Mouse (Mus musculus) heart, postnatal 14 days (tissue): ENCODE data around the gene Esm1. TPM values are rescaled to one million over a fixed set of nuclear protein-coding genes. Genes with fewer than 3 reads are reported as not detected.

Experiments
- DNase-seq, 2 experiments: peaks; one replicate each; pipeline ENCODE4 v3.0.0; 2021 to 2022
- intact Hi-C: fragments of 180-260 bp; cut with DNase I; formaldehyde crosslinking; loops from one replicate; pipeline ENCODE4 v1.15.1; 2025
- long read RNA-seq, 2 experiments: library from polyadenylated mRNA; stranded (forward); transcript quantifications; one replicate each; pipeline ENCODE4 v2.0.0; 2021
- total RNA-seq, 2 experiments: library from RNA; stranded (reverse); gene quantifications; 2 replicates each; pipeline ENCODE4 v1.2.3; 2021

Gene Esm1
- under 1 TPM; 0.60 to 1.00 TPM for total RNA-seq
- long read RNA-seq, experiment 1, partial matches to known transcripts = 0 of 2 reads
- long read RNA-seq, experiment 1, other reads (novel, unspliced or antisense) = 0 of 2 reads
- long read RNA-seq, experiment 2 = 0 reads

DNA sequence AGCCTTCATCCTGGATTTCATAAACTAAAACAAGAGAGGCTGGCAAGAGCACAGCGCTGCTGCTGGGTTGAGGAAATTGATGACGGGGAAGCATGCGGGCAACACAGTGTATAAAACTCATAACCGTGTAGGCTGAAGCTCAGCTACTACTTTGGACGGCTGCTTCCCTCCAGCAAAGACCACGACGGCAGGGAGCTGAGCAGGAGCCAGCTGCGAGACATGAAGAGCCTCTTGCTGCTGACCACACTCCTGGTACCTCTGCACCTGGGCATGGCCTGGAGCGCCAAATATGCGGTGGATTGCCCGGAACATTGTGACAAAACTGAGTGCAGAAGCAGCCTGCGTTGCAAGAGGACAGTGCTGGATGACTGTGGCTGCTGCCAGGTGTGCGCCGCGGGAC is at the start of gene Esm1:
Esm1 (plus strand) TSS at position 36 of the 400 bp plus-strand sequence.
- intact Hi-C loops = no loop called here
- DNase-seq = no peak

GRCm38 (mm10) chr13:113164252-113165005 is 45.0 kb upstream of the Esm1 start:
- no peak for DNase-seq
- intact Hi-C loops = no loop called here

DNA sequence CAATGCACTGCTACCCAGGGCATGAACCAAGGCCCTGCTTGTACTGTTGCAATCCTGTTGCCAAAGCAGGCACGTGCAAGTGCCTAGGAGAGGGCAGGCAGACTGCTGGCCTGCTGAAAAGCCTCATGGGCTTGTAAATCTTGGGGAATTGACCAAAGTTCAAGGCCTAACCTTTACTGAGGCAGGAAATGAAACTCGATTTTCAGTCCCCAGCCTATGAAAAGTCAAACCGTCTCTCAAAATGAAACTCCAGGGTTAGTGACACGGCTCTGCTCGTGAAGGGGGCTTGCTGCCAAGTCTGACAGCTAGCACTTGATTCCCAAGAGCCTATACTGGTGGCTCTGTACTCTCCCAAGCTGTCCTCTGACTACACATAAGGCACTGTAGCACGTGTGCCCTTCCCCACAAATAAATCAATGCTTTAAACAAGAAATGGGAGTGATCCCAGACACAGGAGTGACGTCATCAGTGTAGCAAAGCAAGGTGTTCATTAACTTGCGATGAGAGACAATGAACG is 41.4 kb upstream of the Esm1 start:
- peak; percentile 2 to 30 for DNase-seq
- intact Hi-C loops = no loop called here

- DNase-seq = no peak
- intact Hi-C loops = no loop called here
Measured at GRCm38 (mm10) chr13:113170256-113170655, 39.2 kb upstream of the Esm1 start.

- intact Hi-C loops = no loop called here
- DNase-seq = no peak
Measured at GRCm38 (mm10) chr13:113174162-113174561, 35.3 kb upstream of the Esm1 start.

GRCm38 (mm10) chr13:113183310-113183709 is 26.1 kb upstream of the Esm1 start:
- DNase-seq = no peak
- intact Hi-C loops = no loop called here

- intact Hi-C loops = no loop called here
- DNase-seq = no peak
Measured at GRCm38 (mm10) chr13:113183720-113184119, 25.7 kb upstream of the Esm1 start.

GRCm38 (mm10) chr13:113196808-113197674 is 12.4 kb upstream of the Esm1 start:
- DNase-seq = no peak
- intact Hi-C loops = no loop called here

DNA sequence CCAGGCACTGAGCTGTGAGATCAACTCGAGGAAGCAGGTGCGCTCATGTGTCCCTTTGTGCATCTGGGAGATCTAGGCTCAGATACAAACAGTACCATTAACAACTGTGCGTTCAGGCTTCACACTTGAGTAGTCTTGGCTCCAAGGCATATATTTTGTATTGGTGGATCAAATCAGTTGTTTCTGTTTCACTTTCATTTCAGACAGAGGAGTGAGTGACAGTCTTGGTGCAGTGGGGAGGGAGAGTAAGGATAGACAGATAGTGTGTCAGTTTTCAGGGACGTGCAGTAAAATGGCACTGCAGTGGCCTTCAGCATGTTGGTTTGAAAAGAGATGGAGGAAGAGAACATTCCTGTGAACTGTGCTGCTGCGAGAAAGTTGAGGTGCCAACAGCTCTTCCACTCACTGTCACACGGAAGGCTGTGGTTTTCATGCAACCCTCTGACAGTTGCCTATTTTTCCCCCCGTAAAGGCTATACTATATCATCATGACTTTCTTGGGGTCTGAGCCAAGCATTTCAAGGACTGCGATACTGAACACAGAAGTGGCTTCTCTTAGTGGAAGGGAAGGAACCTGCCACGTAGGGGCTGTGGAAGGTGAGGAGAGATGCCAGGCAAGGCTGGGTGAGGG is 11.5 kb upstream of the Esm1 start:
- intact Hi-C loops = no loop called here
- DNase-seq = no peak

DNA sequence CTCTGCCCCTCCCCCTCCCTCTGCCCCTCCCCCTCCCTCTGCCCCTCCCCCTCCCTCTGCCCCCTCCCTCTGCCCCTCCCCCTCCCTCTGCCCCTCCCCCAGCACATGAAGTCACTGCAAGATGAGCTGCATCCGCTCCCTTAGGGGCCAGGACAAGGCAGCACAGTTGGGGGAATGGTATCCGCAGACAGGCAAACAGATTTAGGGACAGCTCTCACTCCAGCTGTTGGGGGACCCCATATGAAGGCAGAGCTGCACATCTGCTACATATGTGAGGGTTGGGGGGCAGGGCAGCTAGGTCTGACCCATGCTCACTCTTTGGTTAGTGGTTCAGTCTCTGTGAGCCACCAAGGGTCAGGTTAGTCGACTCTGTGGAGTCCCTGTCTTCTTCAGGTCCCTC is 10.1 kb upstream of the Esm1 start:
- DNase-seq = no peak
- intact Hi-C loops = no loop called here

GRCm38 (mm10) chr13:113200726-113201125 is 8.7 kb upstream of the Esm1 start:
- DNase-seq = no peak
- intact Hi-C loops = no loop called here

- intact Hi-C loops = no loop called here
- DNase-seq = no peak
Measured at GRCm38 (mm10) chr13:113201631-113202030, 7.8 kb upstream of the Esm1 start.

DNA sequence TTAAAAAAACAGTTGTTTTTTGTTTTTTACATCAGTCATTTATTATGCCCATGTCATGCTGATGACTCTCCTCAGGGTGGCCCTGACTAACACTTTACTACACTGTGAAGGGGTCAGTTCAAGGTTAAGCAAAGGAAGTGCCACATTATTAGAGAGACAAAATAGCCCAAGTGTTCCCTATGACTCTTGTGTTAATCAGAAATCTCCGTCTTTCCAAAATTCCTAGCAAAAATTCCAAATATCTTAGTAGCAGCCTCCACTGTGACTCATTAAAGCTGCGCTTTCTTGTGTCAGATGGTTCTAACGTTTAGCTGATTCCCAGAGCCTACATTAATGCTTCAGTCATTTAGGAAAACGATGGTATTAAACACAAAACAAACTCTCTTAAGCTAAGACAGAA is 7.3 kb upstream of the Esm1 start:
- DNase-seq = no peak
- intact Hi-C loops = no loop called here

DNA sequence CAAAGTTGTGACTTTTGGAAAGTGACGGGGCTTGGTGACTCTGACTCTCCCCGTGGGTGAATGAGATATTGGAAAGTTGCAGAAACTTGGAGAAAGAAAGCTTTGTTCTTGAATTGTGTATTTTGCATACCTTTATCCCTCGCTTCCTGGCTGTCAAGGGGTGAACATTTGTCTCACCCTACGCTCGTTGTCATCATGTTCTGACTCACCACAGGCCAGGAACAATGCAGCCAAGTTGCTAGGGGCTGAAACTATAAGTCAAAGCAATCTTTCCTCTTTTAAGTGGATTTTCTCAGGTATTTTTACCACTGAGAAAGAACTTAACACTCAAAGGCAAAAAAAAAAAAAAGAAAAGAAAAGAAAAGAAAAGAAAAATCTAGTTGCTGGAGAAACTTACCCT is 6.3 kb upstream of the Esm1 start:
- no peak for DNase-seq
- intact Hi-C loops = no loop called here

- intact Hi-C loops = no loop called here
- DNase-seq = no peak
Measured at GRCm38 (mm10) chr13:113205346-113205745, 4.1 kb upstream of the Esm1 start.

GRCm38 (mm10) chr13:113211345-113211744 is 1.9 kb downstream of the Esm1 start:
- DNase-seq = no peak
- intact Hi-C loops = no loop called here

- DNase-seq = no peak
- intact Hi-C loops = no loop called here
Measured at GRCm38 (mm10) chr13:113212401-113212800, 2.9 kb downstream of the Esm1 start.

DNA sequence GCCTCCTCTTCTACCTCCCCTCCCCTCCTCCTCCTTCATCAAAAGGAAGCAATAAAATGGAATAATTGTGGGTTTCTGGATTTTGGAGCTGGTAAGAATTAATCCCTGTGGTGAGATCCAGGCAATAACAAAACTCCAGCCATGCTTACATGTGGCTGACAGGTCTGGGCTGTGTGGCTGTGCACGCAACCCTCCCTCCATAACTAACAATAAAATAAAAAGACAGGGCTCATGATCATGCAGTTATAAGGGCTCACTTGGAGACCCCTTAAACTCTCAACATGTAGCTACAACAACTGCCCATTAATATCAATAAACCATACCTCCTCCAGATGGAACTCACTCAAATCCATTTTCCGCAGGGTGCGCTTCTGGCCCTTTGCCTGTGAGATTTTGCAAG is 4.4 kb downstream of the Esm1 start:
- intact Hi-C loops = no loop called here
- DNase-seq = no peak

DNA sequence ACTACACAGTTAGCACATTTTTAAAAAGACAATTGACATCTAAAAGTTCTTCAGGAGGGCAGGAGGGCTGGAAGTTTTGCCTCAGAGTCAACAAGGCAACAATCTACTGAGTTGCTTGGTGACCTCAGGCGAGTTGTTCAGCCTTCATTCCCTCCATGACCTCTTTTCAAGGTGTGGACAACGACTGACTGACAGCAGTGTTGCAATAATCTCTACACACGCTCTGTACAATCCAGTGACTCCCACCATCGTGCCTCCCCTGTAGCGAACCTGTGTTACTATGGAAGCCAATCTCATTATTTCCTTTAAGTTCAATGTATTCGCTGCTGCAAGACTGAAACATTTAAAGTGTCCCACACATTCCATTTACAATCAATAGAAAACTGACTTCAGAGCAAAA is 12.4 kb downstream of the Esm1 start:
- intact Hi-C loops = no loop called here
- peak in 1 of 2 experiments; percentile 11 for DNase-seq

- intact Hi-C loops = no loop called here
- peak; percentile 69 to 86 for DNase-seq
Measured at GRCm38 (mm10) chr13:113224105-113224504, 14.6 kb downstream of the Esm1 start.

DNA sequence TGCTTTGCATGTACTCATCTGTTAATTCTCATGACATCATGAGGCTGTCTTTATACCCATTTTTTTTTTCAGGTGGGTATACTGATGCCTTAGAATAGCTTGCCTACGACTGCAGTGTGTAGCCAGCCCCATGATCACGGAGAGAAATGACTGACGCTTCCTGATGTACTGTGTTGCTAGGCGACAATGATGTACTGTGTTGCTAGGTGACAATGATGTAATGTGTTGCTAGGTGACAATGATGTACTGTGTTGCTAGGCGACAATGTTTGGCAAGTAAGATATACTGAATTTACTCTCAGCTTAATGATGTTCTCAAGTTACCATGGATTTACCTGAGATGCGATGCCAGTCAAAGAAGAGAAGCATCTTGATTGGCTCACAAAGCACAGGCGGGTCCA is 16.4 kb downstream of the Esm1 start, which contains the start of gene Gzmk:
Gzmk (minus strand) TSS at position 98 of the 400 bp plus-strand sequence.
- intact Hi-C loops = loop anchor here (5.0 kb wide), 1 partner anchor 36 kb away; no protein-coding TSS in a partner anchor
- DNase-seq = no peak
